Mouse (Mus musculus): Measurements from ENCODE around the gene Ppp1r1a.

- no peak for TF ChIP-seq CTCF (IDR thresholded peaks at IDR 0.05; ENCODE audit: control insufficient read depth, insufficient read depth, insufficient replicate concordance, low read depth, low read length)
- TF ChIP-seq POLR2A (IDR thresholded peaks at IDR 0.05; ENCODE audit: control insufficient read depth, low read depth, low read length): no peak
Observed at GRCm38 (mm10) chr15:103513621-103514031, 24.2 kb downstream of the Ppp1r1a start.

Data from testis, adult 2 months (tissue).